In genomic region chr10:43855916-43856315, GRCm38 (mm10) we compare ENCODE assay signal across 21 mouse cellular contexts. TPM values are rescaled to one million over a fixed set of nuclear protein-coding genes. Genes with fewer than 3 reads are reported as not detected.
DNase-seq lines count a peak whose midpoint lies in the region; ATAC-seq and TF ChIP-seq lines count a peak whose summit lies in the region.
"Had no signal": no experiment of that assay in that cellular context is flagged by ENCODE, and none has a peak within 500 bp of the region (broad histone marks: within the 10 kb centered on the region; RNA-seq: fewer than 3 reads in every experiment).

No protein-coding gene starts in this region.

- no peaks in the 10 kb centered on the region for H3K9me3 ChIP-seq in MEL (replicated peaks; ENCODE audit: insufficient read depth, low read length)
- no peaks in the 10 kb centered on the region for H3K9me3 ChIP-seq in liver, postnatal 0 days (ENCODE audit: low read length)
- H3K9me3 ChIP-seq in midbrain, embryonic 13.5 days: peaks cover 7% of the 10 kb centered on the region; the same call in 1 of the 2 replicates
- H3K9me3 ChIP-seq: embryonic facial prominence, embryonic 15.5 days; limb, embryonic 10.5 days had no signal

- peak; percentile 62 for DNase-seq in MEL (ENCODE audit: low read depth, low spot score)
- DNase-seq in liver, postnatal 0 days: no peak
- no peak for DNase-seq in cerebellum, postnatal 10 days
- no peak for DNase-seq in gastrocnemius, postnatal 10 days
- DNase-seq: adrenal gland, adult 8-10 months; cerebellum, adult 9-10 months; gastrocnemius, adult 2 months; kidney, adult 18-20 months; kidney, postnatal 10 days; midbrain, embryonic 14.5 days; thymus, postnatal 36 days had no signal

- no peak for TF ChIP-seq CTCF in MEL (IDR thresholded peaks at IDR 0.05 in 2 of 3, conservative IDR thresholded peaks at IDR 0.05 in 1 of 3; ENCODE audit: control insufficient read depth in 1 of 3, insufficient read depth in 1 of 3, low read depth in 2 of 3, low read length in 3 of 3, poor library complexity in 1 of 3, severe bottlenecking in 1 of 3)
- TF ChIP-seq CTCF in bone marrow macrophage, adult 2 months (IDR thresholded peaks at IDR 0.05; ENCODE audit: low read depth, low read length): no peak
- TF ChIP-seq CTCF in liver, postnatal 0 days (IDR thresholded peaks at IDR 0.05; ENCODE audit: low read depth): no peak

- H3K4me1 ChIP-seq in MEL (ENCODE audit: control insufficient read depth in 1 of 2, insufficient read depth in 2 of 2, low read length in 2 of 2): peaks cover 3 to 22% of the 10 kb centered on the region in 2 experiments; a peak in 3 of 4 replicates
- peaks cover 12% of the 10 kb centered on the region for H3K4me1 ChIP-seq in bone marrow macrophage, adult 2 months (ENCODE audit: control insufficient read depth, insufficient read depth, low read length)
- H3K4me1 ChIP-seq in liver, postnatal 0 days (ENCODE audit: insufficient read depth): peaks cover 4% of the 10 kb centered on the region; the same call in 1 of the 2 replicates
- no peaks in the 10 kb centered on the region for H3K4me1 ChIP-seq in midbrain, embryonic 13.5 days (replicated peaks)
- H3K4me1 ChIP-seq: embryonic facial prominence, embryonic 15.5 days; hindbrain, embryonic 13.5 days; limb, embryonic 10.5 days; neural tube, embryonic 13.5 days had no signal

- H3K79me2 ChIP-seq in MEL (ENCODE audit: control insufficient read depth, insufficient read depth, low read length, poor library complexity): no peaks in the 10 kb centered on the region; the same call in 1 of the 2 replicates

- WGBS in liver, postnatal 0 days (ENCODE audit: insufficient replicate concordance): 77% methylated on average over 9 of the region's 9 CpGs
- WGBS in midbrain, embryonic 13.5 days: 97% methylated on average over 9 of the region's 9 CpGs

- H3K27ac ChIP-seq in MEL (ENCODE audit: control insufficient read depth, low read depth, low read length): peak overlapping the region; percentile 42
- peak overlapping the region; percentile 30 for H3K27ac ChIP-seq in bone marrow macrophage, adult 2 months (ENCODE audit: insufficient read depth, low read depth, low read length)
- no peak overlapping the region for H3K27ac ChIP-seq in liver, postnatal 0 days (ENCODE audit: low read depth)
- no peak overlapping the region for H3K27ac ChIP-seq in midbrain, embryonic 13.5 days
- H3K27ac ChIP-seq: embryonic facial prominence, embryonic 15.5 days; gastrocnemius, adult 2 months; hindbrain, embryonic 13.5 days; limb, embryonic 10.5 days; neural tube, embryonic 13.5 days had no signal

- H3K9ac ChIP-seq in MEL (ENCODE audit: control insufficient read depth, low read depth, low read length, poor library complexity, severe bottlenecking): no peak overlapping the region
- no peak overlapping the region for H3K9ac ChIP-seq in liver, postnatal 0 days (replicated peaks)
- no peak overlapping the region for H3K9ac ChIP-seq in midbrain, embryonic 13.5 days (replicated peaks)
- H3K9ac ChIP-seq: embryonic facial prominence, embryonic 15.5 days; hindbrain, embryonic 13.5 days; lung, embryonic 14.5 days; neural tube, embryonic 13.5 days had no signal

- H3K27me3 ChIP-seq in MEL (ENCODE audit: control insufficient read depth in 1 of 2, insufficient read depth in 2 of 2, low read length in 2 of 2): no peaks in the 10 kb centered on the region
- no peaks in the 10 kb centered on the region for H3K27me3 ChIP-seq in liver, postnatal 0 days (ENCODE audit: insufficient read depth, low read length)
- H3K27me3 ChIP-seq in midbrain, embryonic 13.5 days: no peaks in the 10 kb centered on the region
- H3K27me3 ChIP-seq: embryonic facial prominence, embryonic 15.5 days; hindbrain, embryonic 13.5 days; neural tube, embryonic 13.5 days; Patski had no signal

- ATAC-seq in liver, postnatal 0 days: peak; percentile 8; the same call in 1 of the 2 replicates
- ATAC-seq in monocyte, adult 5-6 weeks (replicated peaks; ENCODE audit: insufficient number of reproducible peaks, low FRiP score, low TSS enrichment, poor library complexity, severe bottlenecking): 0 out of 2 replicates have a peak, but pooled peaks have one; percentile 19
- no peak for ATAC-seq in midbrain, embryonic 13.5 days
- ATAC-seq: forebrain, embryonic 14.5 days; Patski had no signal

- no peak overlapping the region for H3K4me2 ChIP-seq in liver, postnatal 0 days (ENCODE audit: low read depth, low read length)
- H3K4me2 ChIP-seq in midbrain, embryonic 13.5 days (replicated peaks): no peak overlapping the region
- H3K4me2 ChIP-seq: embryonic facial prominence, embryonic 15.5 days; hindbrain, embryonic 13.5 days; lung, embryonic 14.5 days; neural tube, embryonic 13.5 days had no signal

- TF ChIP-seq EP300 in MEL (IDR thresholded peaks at IDR 0.05; ENCODE audit: low read depth in 1 of 2, low read length in 2 of 2): no peak
- TF ChIP-seq EP300 in liver, postnatal 0 days (IDR thresholded peaks at IDR 0.05; ENCODE audit: low read depth): no peak

- no peak for TF ChIP-seq RAD21 in MEL (IDR thresholded peaks at IDR 0.05; ENCODE audit: low read depth, low read length)

- H3K4me3 ChIP-seq in MEL (ENCODE audit: control insufficient read depth in 1 of 2, insufficient read depth in 1 of 2, low read depth in 2 of 2, low read length in 2 of 2): peak overlapping the region in 1 of 2 experiments; percentile 19; a peak in 2 of 4 replicates
- no peak overlapping the region for H3K4me3 ChIP-seq in bone marrow macrophage, adult 2 months (ENCODE audit: insufficient read depth, low read length)
- no peak overlapping the region for H3K4me3 ChIP-seq in liver, postnatal 0 days (ENCODE audit: low read depth, low read length)
- H3K4me3 ChIP-seq in midbrain, embryonic 13.5 days (replicated peaks): no peak overlapping the region
- H3K4me3 ChIP-seq: embryonic facial prominence, embryonic 15.5 days; gastrocnemius, adult 2 months; hindbrain, embryonic 13.5 days; limb, embryonic 10.5 days; neural tube, embryonic 13.5 days had no signal

- no peak for TF ChIP-seq POLR2A in MEL (IDR thresholded peaks at IDR 0.05; ENCODE audit: control insufficient read depth in 1 of 2, insufficient read depth in 1 of 2, low read depth in 1 of 2, low read length in 2 of 2, poor library complexity in 1 of 2)
- no peak for TF ChIP-seq POLR2A in bone marrow macrophage, adult 2 months (IDR thresholded peaks at IDR 0.05; ENCODE audit: borderline replicate concordance, low read depth, low read length)

- peaks cover 0 to 21% of the 10 kb centered on the region in 2 experiments; a peak in 2 of 4 replicates for H3K36me3 ChIP-seq in MEL (ENCODE audit: control insufficient read depth in 1 of 2, insufficient read depth in 2 of 2, low read length in 2 of 2)
- no peaks in the 10 kb centered on the region for H3K36me3 ChIP-seq in liver, postnatal 0 days (replicated peaks; ENCODE audit: insufficient read depth, low read length)
- no peaks in the 10 kb centered on the region for H3K36me3 ChIP-seq in midbrain, embryonic 13.5 days
- H3K36me3 ChIP-seq: embryonic facial prominence, embryonic 15.5 days; hindbrain, embryonic 13.5 days; limb, embryonic 10.5 days; neural tube, embryonic 13.5 days had no signal

TF ChIP-seq in MEL, 35 proteins besides CTCF, POLR2A, EP300 and RAD21:
- TF ChIP-seq GATA1 (IDR thresholded peaks at IDR 0.05; ENCODE audit: low read depth, low read length): no peak
- no peak for TF ChIP-seq HCFC1 (IDR thresholded peaks at IDR 0.05; ENCODE audit: low read depth, low read length)
- TF ChIP-seq NELFE (IDR thresholded peaks at IDR 0.05; ENCODE audit: low read depth, low read length): no peak
- no peak for TF ChIP-seq MXI1 (IDR thresholded peaks at IDR 0.05; ENCODE audit: low read depth, low read length)
- no peak for TF ChIP-seq TBP (IDR thresholded peaks at IDR 0.05; ENCODE audit: low read depth, low read length)
- TF ChIP-seq MYC (IDR thresholded peaks at IDR 0.05; ENCODE audit: low read depth, low read length): no peak
- TF ChIP-seq E2F4 (IDR thresholded peaks at IDR 0.05; ENCODE audit: borderline replicate concordance, low read depth, low read length): no peak
- no peak for TF ChIP-seq ETS1 (IDR thresholded peaks at IDR 0.05; ENCODE audit: low read depth, low read length)
- TF ChIP-seq MYB (IDR thresholded peaks at IDR 0.05; ENCODE audit: low read depth, low read length): no peak
- no peak for TF ChIP-seq MAFK (IDR thresholded peaks at IDR 0.05; ENCODE audit: borderline replicate concordance, low read depth, low read length)
- TF ChIP-seq ZMIZ1 (IDR thresholded peaks at IDR 0.05; ENCODE audit: low read depth, low read length): no peak
- TF ChIP-seq KAT2A (conservative IDR thresholded peaks at IDR 0.05; ENCODE audit: low read depth, low read length): no peak
- TF ChIP-seq POLR2AphosphoS5 (IDR thresholded peaks at IDR 0.05; ENCODE audit: borderline replicate concordance, low read depth, low read length): no peak

RNA-seq across cellular contexts. Expression of gene Qrsl1, which starts 45.6 kb away (rescaled TPM):
- total RNA-seq in MEL (2012; rRNA removed): 19.1 and 19.4 TPM in 2 replicates
- 10 to 100 TPM in 1 of 2 experiments, not detected in 1; 19.5 TPM for polyA plus RNA-seq in MEL (2012; ENCODE audit: insufficient read depth in 1 of 2, insufficient read length in 2 of 2, low read depth in 1 of 2, low replicate concordance in 2 of 2, missing spikeins in 1 of 2)
- 7.1 and 7.2 TPM in 2 replicates for polyA plus RNA-seq in bone marrow macrophage, adult 2 months (2012; ENCODE audit: insufficient read depth, insufficient read length, missing spikeins)
- 7.3 and 7.4 TPM in 2 replicates for polyA plus RNA-seq in liver, postnatal 0 days (2015; fragmentation: Nextera tagmentation; extraction: Ambion mirVana)
- total RNA-seq in monocyte, adult 5-6 weeks (2017): 6.5 to 16.7 TPM (median 11.3 TPM) in 3 replicates
- 20.7 and 23.5 TPM in 2 replicates for polyA plus RNA-seq in midbrain, embryonic 13.5 days (2015; fragmentation: Nextera tagmentation; extraction: Ambion mirVana)
- total RNA-seq in gastrocnemius, postnatal 10 days (2021): 10 to 100 TPM; 10.2 to 10.4 TPM

RNA-seq across cellular contexts. Expression of gene Rtn4ip1, which starts 45.7 kb away (rescaled TPM):
- total RNA-seq in MEL (2012; rRNA removed): 11.6 and 12.6 TPM in 2 replicates
- 10 to 100 TPM in 1 of 2 experiments, not detected in 1; 23.5 TPM for polyA plus RNA-seq in MEL (2012; ENCODE audit: insufficient read depth in 1 of 2, insufficient read length in 2 of 2, low read depth in 1 of 2, low replicate concordance in 2 of 2, missing spikeins in 1 of 2)
- 5.4 and 6.8 TPM in 2 replicates for polyA plus RNA-seq in bone marrow macrophage, adult 2 months (2012; ENCODE audit: insufficient read depth, insufficient read length, missing spikeins)
- polyA plus RNA-seq in liver, postnatal 0 days (2015; fragmentation: Nextera tagmentation; extraction: Ambion mirVana): 7.6 and 9.6 TPM in 2 replicates
- 10.5 to 16.7 TPM (median 11.8 TPM) in 3 replicates for total RNA-seq in monocyte, adult 5-6 weeks (2017)
- polyA plus RNA-seq in midbrain, embryonic 13.5 days (2015; fragmentation: Nextera tagmentation; extraction: Ambion mirVana): 15.6 and 15.9 TPM in 2 replicates
- 10 to 100 TPM; 14.8 to 18.7 TPM for total RNA-seq in gastrocnemius, postnatal 10 days (2021)

Comparison
In these comparisons a context has a peak if more than half of its experiments do, and no peak if none do; other contexts are left out.
1. H3K27ac ChIP-seq: peak in MEL (single experiment) and bone marrow macrophage, adult 2 months (single experiment); none in liver, postnatal 0 days (single experiment) and midbrain, embryonic 13.5 days (single experiment).